In the genomic region with DNA sequence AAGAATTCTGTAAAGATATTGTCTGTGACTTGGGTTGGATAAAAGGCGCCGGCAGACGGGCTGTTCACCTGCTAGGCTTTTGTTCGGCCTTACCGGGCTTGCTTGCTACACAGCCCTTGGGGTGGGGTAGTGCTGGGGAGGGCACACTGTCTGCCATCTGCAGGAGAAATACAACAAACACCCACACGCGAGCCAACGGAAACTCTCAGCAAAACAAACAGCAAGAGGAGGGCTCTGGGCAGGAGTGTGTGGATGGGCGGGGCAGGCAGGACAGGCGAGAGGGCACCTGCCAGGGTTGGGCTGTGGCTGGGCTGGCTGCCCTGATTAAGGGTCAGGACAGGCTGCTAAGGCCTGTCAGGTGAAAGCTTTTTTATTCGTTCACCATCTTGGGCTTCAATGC, we compare ENCODE assay signal across 14 mouse cellular contexts. TPM values are rescaled to one million over a fixed set of nuclear protein-coding genes. Genes with fewer than 3 reads are reported as not detected.
DNase-seq lines count a peak whose midpoint lies in the region; ATAC-seq lines count a peak whose summit lies in the region.
"Had no signal": no experiment of that assay in that cellular context is flagged by ENCODE, and none has a peak within 500 bp of the region (broad histone marks: within the 10 kb centered on the region; RNA-seq: fewer than 3 reads in every experiment).

No protein-coding gene starts in this region.

- peaks cover 5% of the 10 kb centered on the region; the same call in 1 of the 2 replicates for H3K4me1 ChIP-seq in embryonic facial prominence, embryonic 14.5 days (ENCODE audit: control insufficient read depth, insufficient read depth, low read length)
- peaks cover 7% of the 10 kb centered on the region; the same call in 1 of the 2 replicates for H3K4me1 ChIP-seq in embryonic facial prominence, embryonic 10.5 days
- H3K4me1 ChIP-seq: heart, embryonic 15.5 days had no signal

- 57% methylated on average over 11 of the region's 11 CpGs for WGBS in embryonic facial prominence, embryonic 14.5 days
- 69% methylated on average over 11 of the region's 11 CpGs for WGBS in embryonic facial prominence, embryonic 10.5 days

- no peaks in the 10 kb centered on the region for H3K27me3 ChIP-seq in embryonic facial prominence, embryonic 14.5 days (replicated peaks; ENCODE audit: control insufficient read depth, insufficient read depth, low read length)
- no peaks in the 10 kb centered on the region for H3K27me3 ChIP-seq in embryonic facial prominence, embryonic 10.5 days (replicated peaks; ENCODE audit: low read depth, poor library complexity, severe bottlenecking)
- H3K27me3 ChIP-seq: heart, embryonic 15.5 days; midbrain, embryonic 13.5 days had no signal

- no peak overlapping the region for H3K9ac ChIP-seq in embryonic facial prominence, embryonic 14.5 days (ENCODE audit: low read depth, low read length)
- H3K9ac ChIP-seq: heart, embryonic 15.5 days; midbrain, embryonic 13.5 days had no signal

- peak; percentile 57 for DNase-seq in embryonic facial prominence, embryonic 14.5 days (ENCODE audit: low spot score)
- no peak for DNase-seq in embryonic facial prominence, embryonic 10.5 days (ENCODE audit: low spot score)
- peak; percentile 26 for DNase-seq in urinary bladder, postnatal 25 days (ENCODE audit: low spot score)
- DNase-seq in urinary bladder, postnatal 4 days (ENCODE audit: low spot score in 2 of 2): no peak
- DNase-seq in spleen, postnatal 4 days (ENCODE audit: low spot score in 2 of 2): peak; percentile 19 to 63
- DNase-seq in gastrocnemius, postnatal 36 days: no peak
- DNase-seq in gastrocnemius, postnatal 10 days: no peak
- no peak for DNase-seq in left cerebral cortex, postnatal 14 days (ENCODE audit: low spot score in 2 of 2)
- DNase-seq: kidney, adult 18-20 months had no signal

- H3K4me2 ChIP-seq in embryonic facial prominence, embryonic 14.5 days (ENCODE audit: low read depth, low read length): no peak overlapping the region
- H3K4me2 ChIP-seq: heart, embryonic 15.5 days; midbrain, embryonic 13.5 days had no signal

- H3K9me3 ChIP-seq in embryonic facial prominence, embryonic 14.5 days (ENCODE audit: control insufficient read depth, low read length): no peaks in the 10 kb centered on the region
- H3K9me3 ChIP-seq in embryonic facial prominence, embryonic 10.5 days: no peaks in the 10 kb centered on the region
- H3K9me3 ChIP-seq: heart, embryonic 15.5 days; limb, embryonic 10.5 days; midbrain, embryonic 13.5 days had no signal

- no peaks in the 10 kb centered on the region for H3K36me3 ChIP-seq in embryonic facial prominence, embryonic 14.5 days (ENCODE audit: control insufficient read depth, insufficient read depth, low read length)
- H3K36me3 ChIP-seq in embryonic facial prominence, embryonic 10.5 days (replicated peaks): no peaks in the 10 kb centered on the region
- H3K36me3 ChIP-seq: heart, embryonic 15.5 days; limb, embryonic 10.5 days; midbrain, embryonic 13.5 days had no signal

- no peak overlapping the region for H3K27ac ChIP-seq in embryonic facial prominence, embryonic 14.5 days (replicated peaks; ENCODE audit: low read depth, low read length)
- no peak overlapping the region for H3K27ac ChIP-seq in embryonic facial prominence, embryonic 10.5 days (replicated peaks)
- H3K27ac ChIP-seq: heart, embryonic 15.5 days; limb, embryonic 10.5 days; midbrain, embryonic 13.5 days had no signal

- intact Hi-C loops in gastrocnemius, postnatal 36 days (cut with DNase I): no loop called here
- intact Hi-C loops in left cerebral cortex, postnatal 14 days (cut with DNase I): loop anchor here (5.0 to 10.0 kb wide), 2 partner anchors 739 to 777 kb away; no protein-coding TSS in a partner anchor

- H3K4me3 ChIP-seq in embryonic facial prominence, embryonic 14.5 days (ENCODE audit: low read depth, low read length): no peak overlapping the region
- no peak overlapping the region for H3K4me3 ChIP-seq in embryonic facial prominence, embryonic 10.5 days
- H3K4me3 ChIP-seq: heart, embryonic 15.5 days; limb, embryonic 10.5 days; midbrain, embryonic 13.5 days had no signal

- peak; percentile 75 for ATAC-seq in embryonic facial prominence, embryonic 14.5 days (ENCODE audit: low read depth)
- ATAC-seq: midbrain, embryonic 13.5 days had no signal

RNA-seq across cellular contexts. Expression of a gene that starts 2.6 kb away (rescaled TPM):
- 0.07 and 0.08 TPM in 2 replicates for polyA plus RNA-seq in embryonic facial prominence, embryonic 14.5 days (2014; fragmentation: Nextera tagmentation; extraction: Ambion mirVana)
- polyA plus RNA-seq in embryonic facial prominence, embryonic 10.5 days (2016; fragmentation: Nextera tagmentation; extraction: Ambion mirVana): 0.01 TPM in 2 replicates
- not detected for total RNA-seq in gastrocnemius, postnatal 36 days (2021)
- total RNA-seq in gastrocnemius, postnatal 10 days (2021): not detected
- total RNA-seq in left cerebral cortex, postnatal 14 days (2021): not detected
- polyA plus RNA-seq: embryonic facial prominence, embryonic 11.5 days; frontal cortex, adult 2 months; limb, embryonic 10.5 days; midbrain, embryonic 13.5 days had no signal

RNA-seq across cellular contexts. Expression of a gene that starts 45.6 kb away (rescaled TPM):
- polyA plus RNA-seq in embryonic facial prominence, embryonic 14.5 days (2014; fragmentation: Nextera tagmentation; extraction: Ambion mirVana): 0.10 TPM in 1 of 2 replicates, not detected in the other
- not detected in 2 replicates for polyA plus RNA-seq in embryonic facial prominence, embryonic 10.5 days (2016; fragmentation: Nextera tagmentation; extraction: Ambion mirVana)
- under 1 TPM in 1 of 2 experiments, not detected in 1; 0.18 TPM for total RNA-seq in gastrocnemius, postnatal 36 days (2021)
- total RNA-seq in gastrocnemius, postnatal 10 days (2021): 1 to 10 TPM in 1 of 2 experiments, under 1 TPM in 1; 0.21 to 1.4 TPM
- not detected for total RNA-seq in left cerebral cortex, postnatal 14 days (2021)
- polyA plus RNA-seq: embryonic facial prominence, embryonic 11.5 days; limb, embryonic 10.5 days; midbrain, embryonic 13.5 days had no signal

Comparison
In these comparisons a context has a peak if more than half of its experiments do, and no peak if none do; other contexts are left out.
1. DNase-seq: peak in embryonic facial prominence, embryonic 14.5 days (single experiment), urinary bladder, postnatal 25 days (single experiment) and spleen, postnatal 4 days (2 of 2); none in embryonic facial prominence, embryonic 10.5 days (single experiment), urinary bladder, postnatal 4 days (0 of 2), gastrocnemius, postnatal 36 days (0 of 2), gastrocnemius, postnatal 10 days (single experiment) and left cerebral cortex, postnatal 14 days (0 of 2).